Mouse (Mus musculus): ENCODE results near the gene Myo15b.

GRCm38 (mm10) chr11:115877174-115877755, 19.1 kb downstream of the Myo15b start:
- TF ChIP-seq CTCF (IDR thresholded peaks at IDR 0.05; ENCODE audit: control insufficient read depth, insufficient read depth, insufficient replicate concordance, low read depth, low read length) = no peak
- TF ChIP-seq POLR2A (IDR thresholded peaks at IDR 0.05; ENCODE audit: control insufficient read depth, low read depth, low read length) = no peak
